Mouse (Mus musculus): ENCODE results near the gene Adk. TPM values are rescaled to one million over a fixed set of nuclear protein-coding genes. Genes with fewer than 3 reads are reported as not detected.

Adk gene
- polyA plus RNA-seq, 1 experiment from 2014 or later: 155 TPM

GRCm38 (mm10) chr14:21118095-21118494, 65.7 kb downstream of the Adk start:
- H3K4me1 ChIP-seq (replicated peaks): no peaks in the 10 kb centered on the region
- no peak overlapping the region for H3K27ac ChIP-seq
- no peak overlapping the region for H3K4me3 ChIP-seq (replicated peaks)
- no peak overlapping the region for H3K4me2 ChIP-seq
- no peak overlapping the region for H3K9ac ChIP-seq (replicated peaks)
- ATAC-seq (ENCODE audit: insufficient number of reproducible peaks, insufficient read depth, low FRiP score, low TSS enrichment, low read depth): no peak
- no peaks in the 10 kb centered on the region for H3K27me3 ChIP-seq
- H3K9me3 ChIP-seq: no peaks in the 10 kb centered on the region
- H3K36me3 ChIP-seq: no peaks in the 10 kb centered on the region
- WGBS: 74% methylated on average over 4 of the region's 4 CpGs

DNA sequence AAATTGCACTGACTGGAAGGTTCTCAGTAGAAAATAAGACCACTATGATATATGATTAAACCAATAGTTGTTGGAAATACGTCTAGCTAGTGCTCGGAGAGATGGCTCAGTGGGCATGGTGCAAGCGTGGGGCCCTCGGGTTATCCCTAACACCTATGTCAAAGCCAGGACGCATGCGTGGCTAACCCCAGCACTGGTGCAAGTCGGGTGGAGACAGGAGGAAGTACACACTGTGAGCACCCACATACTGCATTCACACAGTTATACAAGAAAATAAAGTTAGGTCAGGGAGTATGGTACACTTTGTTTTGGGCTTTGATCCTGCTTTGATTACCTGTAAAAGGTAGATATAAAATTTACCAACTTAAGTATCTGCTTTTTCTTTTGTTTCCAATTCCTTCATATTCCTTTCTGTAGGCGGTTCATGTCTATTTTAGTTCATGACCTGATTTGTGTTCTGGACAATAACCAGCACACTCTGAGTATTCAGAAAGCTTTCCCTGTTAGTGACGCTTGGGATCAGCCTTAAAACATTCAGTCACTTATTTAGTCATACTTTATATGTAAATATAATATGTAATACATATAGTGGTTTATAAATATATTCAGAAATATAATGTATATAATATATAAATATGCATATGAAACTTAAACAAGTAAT, 67.4 kb downstream of the Adk start:
- Histone ChIP-seq H3K27me3 (no peaks in the 10 kb centered on the region), H3K4me2 (no peak overlapping the region), H3K9me3 (no peaks in the 10 kb centered on the region), H3K4me3 (replicated peaks) (no peak overlapping the region), H3K4me1 (replicated peaks) (no peaks in the 10 kb centered on the region), H3K9ac (replicated peaks) (no peak overlapping the region), H3K36me3 (peaks cover 4% of the 10 kb centered on the region; the same call in 1 of the 2 replicates), H3K27ac (no peak overlapping the region)
- no peak for ATAC-seq (ENCODE audit: insufficient number of reproducible peaks, insufficient read depth, low FRiP score, low TSS enrichment, low read depth)
- WGBS: 80% methylated on average over 9 of the region's 9 CpGs

DNA sequence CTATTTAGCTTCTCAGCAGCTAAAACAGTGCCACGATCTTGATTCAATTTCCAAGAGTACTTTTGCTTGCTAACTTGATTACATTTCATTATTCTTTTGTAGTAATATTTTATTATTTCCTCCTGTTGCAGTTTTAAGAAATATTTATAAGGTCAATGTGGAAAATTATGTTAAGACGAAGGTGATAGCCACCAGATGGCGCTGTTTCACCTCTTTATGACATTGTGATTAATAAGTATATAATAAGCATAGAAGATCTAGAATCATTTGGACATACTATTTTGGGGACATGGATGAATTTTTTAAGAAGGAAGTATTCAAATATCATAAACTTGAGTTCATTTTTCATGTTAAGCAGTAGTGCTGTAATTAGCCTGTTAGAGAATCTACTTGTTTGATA, 68.1 kb downstream of the Adk start:
- no peak overlapping the region for H3K27ac ChIP-seq
- H3K4me2 ChIP-seq: no peak overlapping the region
- WGBS: 35% methylated on average over 3 of the region's 3 CpGs
- no peaks in the 10 kb centered on the region for H3K9me3 ChIP-seq
- no peak overlapping the region for H3K4me3 ChIP-seq (replicated peaks)
- no peaks in the 10 kb centered on the region for H3K27me3 ChIP-seq
- peaks cover 4% of the 10 kb centered on the region; the same call in 1 of the 2 replicates for H3K36me3 ChIP-seq
- H3K4me1 ChIP-seq (replicated peaks): no peaks in the 10 kb centered on the region
- no peak for ATAC-seq (ENCODE audit: insufficient number of reproducible peaks, insufficient read depth, low FRiP score, low TSS enrichment, low read depth)
- H3K9ac ChIP-seq (replicated peaks): no peak overlapping the region

DNA sequence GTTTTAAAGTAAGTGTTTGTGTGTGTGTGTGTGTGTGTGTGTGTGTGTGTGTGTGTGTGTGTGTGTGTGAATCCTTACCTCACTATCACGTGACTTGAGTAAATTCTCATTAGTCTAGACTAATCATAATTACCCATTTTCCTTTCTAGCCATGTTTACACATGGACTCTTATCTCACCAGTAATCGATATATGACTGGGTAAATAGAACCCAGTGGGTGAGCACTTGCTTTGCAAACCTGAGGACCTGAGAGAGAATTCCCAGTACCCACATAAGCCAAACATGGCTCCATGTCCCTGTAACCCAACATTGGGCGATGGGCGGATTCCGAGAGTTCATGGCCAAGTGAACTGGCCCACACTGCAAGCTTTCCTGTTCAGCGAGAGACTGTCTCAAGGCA, 74.8 kb downstream of the Adk start:
- no peak for ATAC-seq (ENCODE audit: insufficient number of reproducible peaks, insufficient read depth, low FRiP score, low TSS enrichment, low read depth)
- Histone ChIP-seq H3K9ac (replicated peaks) (no peak overlapping the region), H3K4me3 (replicated peaks) (no peak overlapping the region), H3K4me2 (no peak overlapping the region), H3K27me3 (no peaks in the 10 kb centered on the region), H3K9me3 (no peaks in the 10 kb centered on the region), H3K4me1 (replicated peaks) (no peaks in the 10 kb centered on the region), H3K36me3 (peaks cover 4% of the 10 kb centered on the region; the same call in 1 of the 2 replicates), H3K27ac (no peak overlapping the region)
- 86% methylated on average over 6 of the region's 6 CpGs for WGBS

DNA sequence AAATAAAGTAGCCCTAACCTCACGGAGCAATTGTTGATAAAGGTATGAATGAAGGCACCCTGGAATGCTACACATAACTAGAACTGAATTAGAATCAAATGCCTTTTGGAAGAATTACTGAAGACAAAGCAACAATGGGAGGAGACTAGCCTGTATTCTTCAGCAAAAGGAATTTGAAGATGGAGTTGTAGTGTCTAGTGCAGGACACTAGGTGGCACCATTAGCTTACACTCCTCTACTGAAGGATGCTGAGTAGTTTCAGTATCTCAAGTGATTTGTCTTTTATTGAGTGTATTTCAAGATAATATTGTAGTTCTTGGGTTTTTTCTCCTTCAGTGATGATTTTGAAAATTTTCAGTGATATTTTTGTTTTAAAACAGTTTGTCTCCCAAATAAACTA, 84.5 kb downstream of the Adk start:
- Histone ChIP-seq H3K36me3 (no peaks in the 10 kb centered on the region), H3K4me3 (replicated peaks) (no peak overlapping the region), H3K4me2 (no peak overlapping the region), H3K27ac (no peak overlapping the region), H3K4me1 (replicated peaks) (no peaks in the 10 kb centered on the region), H3K9ac (replicated peaks) (no peak overlapping the region), H3K27me3 (no peaks in the 10 kb centered on the region), H3K9me3 (no peaks in the 10 kb centered on the region)
- WGBS: 42% methylated on average over 1 of the region's 1 CpGs
- no peak for ATAC-seq (ENCODE audit: insufficient number of reproducible peaks, insufficient read depth, low FRiP score, low TSS enrichment, low read depth)

- Histone ChIP-seq H3K4me1 (replicated peaks) (peaks cover 15% of the 10 kb centered on the region), H3K4me2 (no peak overlapping the region), H3K27me3 (no peaks in the 10 kb centered on the region), H3K27ac (no peak overlapping the region), H3K4me3 (replicated peaks) (no peak overlapping the region), H3K9ac (replicated peaks) (no peak overlapping the region), H3K36me3 (no peaks in the 10 kb centered on the region), H3K9me3 (no peaks in the 10 kb centered on the region)
- 75% methylated on average over 1 of the region's 1 CpGs for WGBS
- ATAC-seq (ENCODE audit: insufficient number of reproducible peaks, insufficient read depth, low FRiP score, low TSS enrichment, low read depth): no peak
Measured at GRCm38 (mm10) chr14:21142603-21143002, 90.2 kb downstream of the Adk start.

DNA sequence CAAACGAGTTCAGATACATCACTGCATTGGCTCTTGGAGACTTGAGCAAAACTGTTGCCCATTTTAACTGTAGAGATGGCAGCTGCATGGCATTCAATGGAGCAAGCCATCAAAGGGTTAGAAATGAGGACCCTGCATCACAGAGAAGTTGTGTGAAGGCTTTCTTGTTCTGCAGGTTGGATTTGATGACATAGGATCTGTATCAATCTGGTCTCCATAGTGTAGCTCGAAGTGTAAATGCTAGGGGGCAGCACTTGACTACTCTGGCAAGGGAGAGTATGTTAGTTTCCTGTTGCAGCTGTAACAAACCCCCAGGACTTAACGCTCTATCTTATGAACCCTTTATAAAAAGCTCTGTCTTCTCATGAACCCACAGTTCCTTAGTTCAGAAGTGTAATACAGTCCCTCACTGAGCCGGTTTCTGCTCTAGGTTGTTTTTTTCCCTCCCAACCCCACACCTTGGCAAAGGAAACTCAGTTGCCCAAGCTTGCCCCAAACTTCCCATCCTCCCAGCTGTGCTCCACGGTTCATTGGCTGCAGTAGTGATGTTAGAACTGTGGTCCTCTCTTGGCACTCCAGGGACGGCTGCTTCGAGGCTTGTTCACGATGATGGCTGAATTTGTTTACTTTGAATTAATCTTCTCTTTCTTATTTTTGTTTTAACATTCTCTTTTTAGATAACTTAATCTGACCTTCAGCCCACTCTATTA, 91.2 kb downstream of the Adk start:
- Histone ChIP-seq H3K9ac (replicated peaks) (no peak overlapping the region), H3K27ac (no peak overlapping the region), H3K27me3 (no peaks in the 10 kb centered on the region), H3K9me3 (no peaks in the 10 kb centered on the region), H3K36me3 (no peaks in the 10 kb centered on the region), H3K4me2 (no peak overlapping the region), H3K4me1 (replicated peaks) (peaks cover 19% of the 10 kb centered on the region), H3K4me3 (replicated peaks) (no peak overlapping the region)
- WGBS: 61% methylated on average over 8 of the region's 8 CpGs
- no peak for ATAC-seq (ENCODE audit: insufficient number of reproducible peaks, insufficient read depth, low FRiP score, low TSS enrichment, low read depth)

DNA sequence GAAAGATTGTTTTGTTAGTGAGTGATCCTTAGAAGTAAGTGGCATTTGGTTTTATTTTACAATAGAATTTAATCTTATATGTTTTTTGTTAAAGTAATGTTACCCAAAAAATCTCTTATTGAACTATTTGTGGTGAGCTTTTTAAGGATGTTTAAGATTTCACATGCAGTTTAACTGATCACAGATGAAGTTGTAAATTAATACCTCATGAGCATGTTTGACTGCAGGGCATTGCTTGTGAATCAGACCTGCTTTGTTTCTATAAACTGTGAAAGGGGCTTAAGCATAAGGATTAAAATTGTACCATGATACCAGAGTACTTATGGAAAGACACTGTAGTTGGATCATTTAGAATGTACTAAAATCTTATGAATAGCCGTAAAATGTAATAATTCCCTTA, 94.8 kb downstream of the Adk start:
- H3K4me1 ChIP-seq (replicated peaks): peaks cover 20% of the 10 kb centered on the region
- H3K4me3 ChIP-seq (replicated peaks): no peak overlapping the region
- no peak overlapping the region for H3K27ac ChIP-seq
- no peaks in the 10 kb centered on the region for H3K27me3 ChIP-seq
- ATAC-seq (ENCODE audit: insufficient number of reproducible peaks, insufficient read depth, low FRiP score, low TSS enrichment, low read depth): no peak
- H3K9me3 ChIP-seq: no peaks in the 10 kb centered on the region
- no peaks in the 10 kb centered on the region for H3K36me3 ChIP-seq
- H3K4me2 ChIP-seq: no peak overlapping the region
- 40% methylated on average over 1 of the region's 1 CpGs for WGBS
- no peak overlapping the region for H3K9ac ChIP-seq (replicated peaks)

DNA sequence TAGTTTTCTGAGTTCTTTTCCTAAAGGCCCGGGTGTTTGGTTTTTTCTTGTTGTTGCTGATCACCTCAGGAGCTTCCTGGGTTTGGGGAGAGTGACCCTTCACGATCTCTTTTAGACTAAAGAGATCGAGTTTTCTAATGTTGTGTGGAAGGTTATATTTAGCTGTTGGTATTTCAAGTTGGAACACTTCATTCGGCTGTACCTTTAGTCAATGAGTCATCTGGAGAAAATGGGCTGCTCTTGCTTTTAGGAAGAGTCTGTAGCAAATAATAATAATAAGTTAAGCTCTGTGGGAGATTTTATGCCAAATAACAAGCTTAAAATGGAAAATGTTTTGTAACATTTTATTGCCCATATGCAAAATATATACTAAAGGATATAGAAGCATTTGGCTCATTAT, 97.9 kb downstream of the Adk start:
- Histone ChIP-seq H3K36me3 (no peaks in the 10 kb centered on the region), H3K4me2 (no peak overlapping the region), H3K4me3 (replicated peaks) (no peak overlapping the region), H3K27ac (no peak overlapping the region), H3K4me1 (replicated peaks) (peaks cover 16% of the 10 kb centered on the region), H3K9ac (replicated peaks) (no peak overlapping the region), H3K27me3 (no peaks in the 10 kb centered on the region), H3K9me3 (no peaks in the 10 kb centered on the region)
- 78% methylated on average over 4 of the region's 4 CpGs for WGBS
- ATAC-seq (ENCODE audit: insufficient number of reproducible peaks, insufficient read depth, low FRiP score, low TSS enrichment, low read depth): no peak

GRCm38 (mm10) chr14:21152055-21152454, 99.7 kb downstream of the Adk start:
- ATAC-seq (ENCODE audit: insufficient number of reproducible peaks, insufficient read depth, low FRiP score, low TSS enrichment, low read depth): peak; percentile 71; the same call in 1 of the 2 replicates
- Histone ChIP-seq H3K27ac (no peak overlapping the region), H3K9me3 (no peaks in the 10 kb centered on the region), H3K9ac (replicated peaks) (no peak overlapping the region), H3K4me2 (no peak overlapping the region), H3K4me3 (replicated peaks) (no peak overlapping the region), H3K36me3 (no peaks in the 10 kb centered on the region), H3K4me1 (replicated peaks) (peaks cover 14% of the 10 kb centered on the region), H3K27me3 (no peaks in the 10 kb centered on the region)
- WGBS: 40% methylated on average over 6 of the region's 6 CpGs

- WGBS: 88% methylated on average over 10 of the region's 10 CpGs
- no peaks in the 10 kb centered on the region for H3K36me3 ChIP-seq
- 0 out of 2 replicates have a peak, but pooled peaks cover 6% of the 10 kb centered on the region for H3K4me1 ChIP-seq (replicated peaks)
- H3K27me3 ChIP-seq: no peaks in the 10 kb centered on the region
- no peaks in the 10 kb centered on the region for H3K9me3 ChIP-seq
- no peak overlapping the region for H3K9ac ChIP-seq (replicated peaks)
- ATAC-seq (ENCODE audit: insufficient number of reproducible peaks, insufficient read depth, low FRiP score, low TSS enrichment, low read depth): no peak
- no peak overlapping the region for H3K4me2 ChIP-seq
- no peak overlapping the region for H3K27ac ChIP-seq
- no peak overlapping the region for H3K4me3 ChIP-seq (replicated peaks)
Measured at GRCm38 (mm10) chr14:21165706-21166105, 113.3 kb downstream of the Adk start.

GRCm38 (mm10) chr14:21166114-21166513, 113.7 kb downstream of the Adk start:
- Histone ChIP-seq H3K9me3 (no peaks in the 10 kb centered on the region), H3K9ac (replicated peaks) (no peak overlapping the region), H3K4me3 (replicated peaks) (no peak overlapping the region), H3K4me2 (no peak overlapping the region), H3K36me3 (no peaks in the 10 kb centered on the region), H3K27ac (no peak overlapping the region), H3K27me3 (no peaks in the 10 kb centered on the region), H3K4me1 (replicated peaks) (0 out of 2 replicates have a peak, but pooled peaks cover 6% of the 10 kb centered on the region)
- 90% methylated on average over 3 of the region's 3 CpGs for WGBS
- no peak for ATAC-seq (ENCODE audit: insufficient number of reproducible peaks, insufficient read depth, low FRiP score, low TSS enrichment, low read depth)
